Mouse (Mus musculus): ENCODE data around the gene Gm17657.

Gm17657 gene

DNA sequence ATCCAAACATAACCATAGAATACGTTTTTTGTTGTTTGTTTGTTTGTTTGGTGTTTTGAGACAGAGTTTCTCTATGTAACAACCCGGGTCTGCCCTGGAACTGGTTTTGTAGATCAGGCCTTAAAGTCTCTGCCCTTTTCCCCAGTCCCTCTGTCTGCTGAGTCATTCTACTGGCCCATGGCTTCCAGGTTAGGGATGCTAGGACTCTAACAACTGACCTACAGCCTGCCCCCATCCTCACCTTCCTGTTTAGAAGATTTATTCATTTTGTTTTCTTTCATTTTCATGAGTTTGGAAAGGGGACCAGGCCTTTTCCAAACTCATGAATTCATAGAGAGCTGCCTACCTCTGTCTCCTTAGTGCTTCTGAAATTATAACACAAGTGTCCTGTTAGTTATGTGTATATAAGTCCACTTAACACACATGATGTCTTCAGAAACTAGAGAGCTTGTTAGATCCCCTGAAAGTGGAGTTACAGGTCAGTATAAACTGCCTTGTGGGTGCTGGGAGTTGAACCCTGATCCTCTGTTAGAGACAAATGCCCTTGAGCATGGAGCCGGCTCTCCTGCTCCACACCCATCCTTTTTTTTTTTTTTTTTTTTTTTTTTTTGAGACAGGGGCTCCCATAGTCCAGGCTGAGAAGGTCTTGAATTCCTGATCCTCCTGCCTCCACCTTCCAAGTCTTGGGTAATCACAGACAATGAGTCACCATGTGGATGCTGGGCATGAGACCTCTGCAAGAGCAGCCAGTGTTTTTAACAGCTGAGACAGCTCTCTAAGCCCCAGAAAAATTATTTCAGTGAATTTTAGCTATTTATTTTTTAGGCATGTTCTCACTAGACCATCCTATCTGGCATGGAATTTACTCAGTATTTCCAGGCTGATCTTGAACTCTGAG lies 63.9 kb downstream of the Gm17657 start:
- no peak for DNase-seq

DNA sequence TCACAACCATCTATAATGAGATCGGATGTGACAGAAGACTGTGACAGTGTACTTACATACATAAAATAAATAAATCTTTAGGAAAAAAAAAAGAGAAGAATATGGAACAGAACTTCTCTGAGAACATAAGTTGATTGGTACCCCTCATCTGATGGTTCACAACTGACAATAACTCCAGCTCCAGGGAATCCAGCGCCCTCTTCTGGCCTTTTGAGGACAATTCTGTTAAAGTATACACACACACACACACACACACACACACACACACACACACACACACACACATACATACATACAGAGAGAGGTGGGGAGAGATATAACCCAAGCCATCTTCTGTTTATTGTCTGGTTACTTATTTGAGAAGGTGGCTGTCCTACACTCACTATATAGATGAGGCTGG lies 65.0 kb downstream of the Gm17657 start:
- no peak for DNase-seq

DNA sequence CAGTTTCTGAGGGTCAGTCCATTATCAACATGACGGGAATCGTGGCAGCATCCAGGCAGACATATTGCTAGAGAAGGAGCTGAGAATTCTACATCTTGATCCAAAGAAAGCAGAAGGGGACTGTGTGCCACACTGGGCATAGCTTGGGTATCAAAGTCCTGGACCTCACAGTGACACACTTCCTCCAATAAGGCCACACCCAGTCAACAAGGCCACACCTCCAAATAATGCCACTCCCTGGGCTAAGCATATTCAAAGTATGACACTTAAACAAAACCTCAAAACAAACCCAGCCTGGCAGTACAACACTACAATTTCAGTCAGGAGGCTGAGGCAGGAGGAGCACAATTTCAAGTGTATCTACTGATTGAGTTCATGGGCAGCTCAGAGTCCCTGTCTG lies 66.2 kb downstream of the Gm17657 start:
- DNase-seq, result no peak

DNA sequence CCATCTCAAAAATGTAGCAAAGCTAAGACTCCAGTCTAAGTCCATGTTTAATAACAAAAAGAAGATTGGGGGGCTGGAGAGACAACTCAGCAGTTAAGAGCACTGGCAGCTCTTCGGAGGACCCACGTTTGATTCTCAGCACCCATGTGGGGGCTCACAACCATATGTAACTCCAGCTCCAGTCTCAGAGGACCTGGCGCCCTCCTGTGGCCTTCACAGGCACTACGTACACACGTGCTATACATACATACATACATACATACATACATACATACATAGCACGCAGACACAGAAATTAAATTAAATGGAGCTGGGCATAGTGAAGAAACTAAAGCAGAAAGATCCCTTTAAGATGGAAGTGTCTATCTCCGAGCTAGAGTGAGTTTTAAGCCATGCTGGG lies 66.8 kb downstream of the Gm17657 start:
- no peak for DNase-seq

DNA sequence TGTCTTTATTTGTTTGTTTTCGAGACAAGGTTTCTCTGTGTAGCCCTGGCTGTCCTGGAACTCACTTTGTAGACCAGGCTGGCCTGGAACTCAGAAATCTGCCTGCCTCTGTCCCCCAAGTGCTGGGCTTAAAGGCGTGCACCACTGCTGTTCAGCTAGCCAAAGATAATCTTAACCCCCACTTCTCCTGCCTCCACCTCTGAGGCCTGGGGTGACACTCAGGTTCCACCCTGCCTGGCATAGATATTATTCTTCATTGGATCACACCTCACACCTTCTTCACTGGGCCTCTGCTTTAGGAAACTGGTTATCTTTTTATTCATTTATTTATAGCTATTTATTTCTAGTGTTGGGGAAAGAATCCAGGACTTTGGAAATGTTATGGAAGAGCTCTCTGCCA lies 69.2 kb downstream of the Gm17657 start:
- DNase-seq, result no peak

DNA sequence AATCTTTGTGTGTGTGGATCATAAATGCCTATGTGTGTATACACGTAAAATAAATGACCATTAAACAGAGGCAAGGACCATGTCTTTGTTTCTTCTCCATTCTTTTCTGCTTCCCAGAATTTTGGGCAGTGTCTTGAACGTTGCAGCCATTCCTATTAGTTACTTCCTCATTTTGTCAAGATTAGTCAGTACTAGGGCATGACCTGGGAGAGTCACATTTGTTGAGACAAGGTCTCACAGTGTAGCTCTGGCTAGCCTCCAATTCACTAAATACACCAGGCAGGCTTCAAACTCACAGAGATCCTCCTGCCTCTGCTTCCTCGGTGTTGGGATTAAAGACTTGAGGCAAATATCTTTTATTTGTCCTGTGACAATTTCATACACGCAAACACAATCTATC lies 71.2 kb downstream of the Gm17657 start:
- no peak for DNase-seq

DNA sequence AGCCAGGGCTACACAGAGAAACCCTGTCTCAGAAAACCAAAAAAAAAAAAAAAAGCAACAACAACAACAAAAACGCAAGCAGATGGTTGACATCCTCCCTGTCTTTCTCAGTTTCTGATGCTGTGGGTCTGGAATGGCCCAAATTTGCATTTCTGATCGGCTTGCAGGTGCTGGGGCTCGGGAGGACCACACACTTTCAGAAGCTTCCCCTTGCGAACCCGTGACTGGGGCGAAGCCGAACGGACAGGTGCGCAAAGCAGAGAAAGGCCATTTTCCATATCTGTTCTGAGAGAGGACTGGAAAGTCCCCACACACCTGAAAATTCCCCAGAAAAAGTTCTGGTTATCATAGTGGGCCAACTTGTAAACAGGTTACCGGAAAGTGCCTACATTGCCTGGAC lies 72.1 kb downstream of the Gm17657 start:
- DNase-seq, result no peak

DNA sequence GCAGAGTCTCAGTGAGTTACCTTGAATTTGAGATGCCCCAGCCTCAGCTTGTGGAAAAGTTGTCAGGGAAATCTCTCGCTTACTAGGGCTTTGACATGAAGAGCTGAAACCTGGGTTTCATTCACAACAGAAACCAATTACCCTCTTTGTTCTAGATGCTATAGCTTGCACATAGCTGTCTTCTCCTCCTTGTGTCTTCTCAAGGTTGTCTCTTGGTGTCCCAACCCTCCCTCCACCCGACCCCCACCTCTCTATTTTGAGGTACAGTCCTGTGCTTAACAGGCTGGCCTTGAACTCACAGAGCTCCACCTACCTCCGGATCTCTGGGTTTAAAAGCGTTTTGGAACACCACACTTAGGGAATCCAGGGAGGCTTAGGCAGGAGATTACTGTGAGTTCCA lies 73.0 kb downstream of the Gm17657 start:
- no peak for DNase-seq

DNA sequence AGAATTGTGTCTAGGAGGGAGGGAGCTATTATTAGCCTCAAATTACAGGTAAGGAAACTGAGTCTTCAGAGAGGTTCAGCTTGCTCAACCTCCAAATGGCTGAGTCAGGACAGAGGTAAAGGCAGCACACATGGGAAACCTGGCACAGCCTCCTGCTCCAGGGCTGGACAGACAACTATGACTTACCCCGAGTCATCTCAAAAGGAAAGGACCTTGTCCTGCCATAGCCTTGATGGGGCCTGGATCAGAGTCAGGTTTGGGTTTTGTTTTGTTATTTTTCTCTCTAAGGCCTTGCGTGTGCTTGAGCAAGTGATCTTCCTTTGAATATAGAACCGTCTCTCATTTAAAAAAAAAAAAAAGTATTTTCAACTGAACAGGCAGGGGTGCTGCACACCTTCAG lies 74.3 kb downstream of the Gm17657 start:
- DNase-seq, result no peak

DNA sequence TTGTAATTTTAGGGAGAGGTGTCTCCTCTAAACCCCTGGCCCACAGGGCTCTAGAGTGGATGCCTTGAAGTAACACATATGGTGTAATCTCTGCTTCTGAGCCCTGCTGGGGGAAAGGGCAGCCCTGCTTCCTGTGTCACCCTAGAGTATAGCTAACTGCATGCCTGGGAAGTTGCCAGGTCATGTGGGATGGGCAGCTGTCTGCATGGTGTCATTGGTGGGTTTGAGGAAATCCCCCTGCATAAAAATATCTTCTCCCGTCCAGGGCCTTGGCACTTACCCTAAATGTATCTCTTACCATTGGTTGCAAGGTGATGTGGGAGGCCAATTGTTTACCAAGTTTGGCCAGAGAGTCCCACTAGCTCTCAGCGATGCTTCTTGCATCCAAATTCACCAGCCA lies 75.4 kb downstream of the Gm17657 start:
- DNase-seq, result no peak

DNA sequence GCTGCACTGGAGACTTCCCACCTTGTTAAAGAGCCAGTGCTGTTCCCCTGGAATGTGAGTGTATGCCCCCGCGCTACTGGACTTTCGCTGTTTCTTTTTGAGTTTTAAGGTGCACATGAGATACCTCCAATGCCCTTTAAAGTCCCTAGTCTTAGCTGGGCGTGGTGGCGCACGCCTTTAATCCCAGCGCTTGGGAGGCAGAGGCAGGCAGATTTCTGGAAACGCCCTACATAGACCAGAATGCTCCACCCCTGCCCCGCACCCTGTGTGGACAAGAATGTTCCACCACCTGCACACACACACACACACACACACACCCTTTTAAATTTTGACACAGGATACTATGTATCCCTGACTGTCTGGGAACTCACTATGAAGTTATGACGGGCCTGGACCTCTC lies 76.0 kb downstream of the Gm17657 start:
- DNase-seq, result no peak
